Mouse (Mus musculus) brown adipose tissue, adult 24 weeks (tissue): ENCODE results near the gene Pex6. TPM values are rescaled to one million over a fixed set of nuclear protein-coding genes. Genes with fewer than 3 reads are reported as not detected.
A peak's percentile ranks its signal among the peaks of the same experiment; 100 is the strongest.

ENCODE experiments used
- H3K27ac ChIP-seq: fragments of 200-500 bp; replicated peaks from 2 replicates; pipeline ENCODE4 v1.5.1; 2012; ENCODE audit warnings: low read depth, mild to moderate bottlenecking, low read length
- H3K4me1 ChIP-seq: fragments of 200-500 bp; 2 replicates; pipeline ENCODE4 v1.6.1; 2012; ENCODE audit warnings: low read length, mixed read lengths; ENCODE audit not compliant: control insufficient read depth, insufficient read depth, insufficient read length
- H3K4me3 ChIP-seq: fragments of 200-500 bp; 2 replicates; pipeline ENCODE4 v1.5.1; 2012; ENCODE audit warnings: low read depth, mild to moderate bottlenecking, low read length, moderate library complexity; ENCODE audit not compliant: insufficient read depth
- polyA plus RNA-seq: library from polyadenylated mRNA; stranded (reverse); fragments of >200 nt; gene quantifications from 2 replicates; pipeline ENCODE4 v1.2.4, GENCODE M21; 2012; ENCODE audit not compliant: missing spikeins, insufficient read depth, insufficient read length

Gene Pex6
- polyA plus RNA-seq: 42.3 and 56.0 TPM in 2 replicates

GRCm38 (mm10) chr17:46710959-46711597 lies at the start of gene Pex6:
Gene Pex6, plus strand, starts transcription at chr17:46711463.
- Histone ChIP-seq H3K27ac (peak within 1 kb of the TSS; percentile 89), H3K4me1 (no peaks in the 10 kb centered on the region; the same call in 1 of the 2 replicates), H3K4me3 (peak within 1 kb of the TSS; percentile 94)

DNA sequence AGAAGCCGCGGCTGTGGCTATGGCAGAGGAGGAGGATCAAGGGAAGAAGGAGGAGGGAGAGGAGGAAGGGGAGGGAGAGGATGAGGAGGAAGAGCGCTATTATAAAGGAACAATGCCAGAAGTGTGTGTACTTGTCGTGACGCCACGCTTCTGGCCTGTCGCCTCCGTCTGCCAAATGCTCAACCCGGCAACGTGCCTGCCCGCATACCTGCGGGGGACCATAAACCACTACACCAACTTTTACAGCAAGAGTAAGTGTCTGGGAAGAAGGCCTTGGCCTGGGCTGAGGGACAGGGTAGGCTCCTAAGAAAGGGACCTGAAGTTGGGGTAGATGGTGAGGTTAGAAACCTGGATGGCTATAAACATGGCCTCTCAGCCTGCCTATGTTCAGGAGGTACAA lies 49.3 kb upstream of the Pex6 start:
- Histone ChIP-seq H3K4me1 (no peaks in the 10 kb centered on the region), H3K27ac (no peak overlapping the region), H3K4me3 (no peak overlapping the region)

GRCm38 (mm10) chr17:46662730-46663129 lies 48.5 kb upstream of the Pex6 start:
- Histone ChIP-seq H3K27ac (no peak overlapping the region), H3K4me1 (no peaks in the 10 kb centered on the region; the same call in 1 of the 2 replicates), H3K4me3 (no peak overlapping the region)

- Histone ChIP-seq H3K27ac (peak overlapping the region; percentile 27; the same call in 1 of the 2 replicates), H3K4me1 (no peaks in the 10 kb centered on the region; the same call in 1 of the 2 replicates), H3K4me3 (no peak overlapping the region)
These were observed 43.6 kb upstream of the Pex6 start for GRCm38 (mm10) chr17:46667712-46668111.

- no peak overlapping the region for H3K27ac ChIP-seq
- H3K4me1 ChIP-seq: no peaks in the 10 kb centered on the region; the same call in 1 of the 2 replicates
- no peak overlapping the region for H3K4me3 ChIP-seq
These were observed 41.4 kb upstream of the Pex6 start for GRCm38 (mm10) chr17:46669911-46670310.

- Histone ChIP-seq H3K4me1 (no peaks in the 10 kb centered on the region), H3K27ac (peak within 1 kb of the TSS; percentile 50), H3K4me3 (peak within 1 kb of the TSS; percentile 84)
These were observed 37.3 kb upstream of the Pex6 start, which contains the start of gene Rrp36 for GRCm38 (mm10) chr17:46673850-46674529. Gene Rrp36, minus strand, starts transcription at chr17:46674352.

DNA sequence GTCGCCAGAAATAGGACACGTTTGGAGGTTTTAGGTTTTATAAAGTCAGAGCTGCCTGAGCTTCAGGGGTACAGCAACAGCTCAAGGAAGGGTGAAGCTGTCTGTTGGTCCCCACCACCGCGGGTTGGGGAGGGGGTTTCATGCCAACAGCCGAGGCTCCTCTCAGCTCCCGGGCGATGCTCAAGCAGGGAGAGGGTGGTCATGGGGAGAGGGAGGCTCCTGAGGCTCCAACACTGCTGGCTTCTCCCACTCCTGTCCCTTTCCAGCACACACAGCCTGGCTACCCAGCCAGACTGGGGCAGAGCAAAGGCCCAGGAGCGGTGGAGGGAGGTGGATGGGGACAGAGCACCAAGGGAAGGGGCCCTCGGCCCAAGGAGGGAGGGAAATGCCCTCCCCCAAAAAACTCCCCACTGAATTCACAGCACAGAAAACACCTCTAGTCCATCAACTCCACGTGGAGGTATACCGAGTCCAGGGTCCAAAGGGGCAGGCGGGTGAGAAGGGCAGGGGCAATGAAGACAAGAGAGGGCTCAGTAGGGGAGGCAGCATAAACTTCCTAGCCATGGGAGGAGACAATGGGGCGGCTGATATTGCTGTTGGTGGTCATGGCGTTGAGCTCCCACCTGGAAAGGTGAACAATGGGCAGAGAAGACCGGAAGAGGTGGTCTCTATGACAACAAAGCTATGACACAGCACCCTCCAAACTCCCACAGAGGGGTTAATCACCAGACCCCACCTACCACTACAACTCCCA lies 36.6 kb upstream of the Pex6 start:
- peak overlapping the region; percentile 40 for H3K4me3 ChIP-seq
- no peaks in the 10 kb centered on the region for H3K4me1 ChIP-seq
- no peak overlapping the region for H3K27ac ChIP-seq

- H3K4me3 ChIP-seq: peak within 1 kb of the TSS; percentile 81
- no peak within 1 kb of the TSS for H3K27ac ChIP-seq
- peaks cover 4% of the 10 kb centered on the region; the same call in 1 of the 2 replicates for H3K4me1 ChIP-seq
These were observed 32.8 kb upstream of the Pex6 start, which contains the start of gene Mea1 for GRCm38 (mm10) chr17:46678416-46678815. Gene Mea1, plus strand, starts transcription at chr17:46678793.

DNA sequence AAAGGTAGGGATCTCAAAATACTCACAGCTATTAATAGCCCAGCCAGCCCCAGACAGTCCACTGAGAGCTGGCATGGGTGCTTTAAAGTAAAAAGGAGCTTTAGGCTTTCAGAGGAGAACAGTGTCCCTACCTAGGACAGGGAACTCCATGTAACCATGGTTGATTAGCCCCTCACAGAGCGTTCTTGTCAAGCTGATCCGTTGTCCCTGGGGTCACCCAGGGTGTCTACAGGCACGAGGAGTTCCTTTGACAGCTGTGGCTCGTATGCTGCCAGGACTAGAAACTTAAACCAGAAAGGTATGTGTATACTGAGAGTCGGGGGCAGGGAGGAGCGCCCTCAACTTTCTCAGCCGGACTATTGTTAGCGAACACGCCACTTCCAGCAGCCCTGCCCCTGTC lies 32.4 kb upstream of the Pex6 start:
- H3K4me1 ChIP-seq: peaks cover 4% of the 10 kb centered on the region; the same call in 1 of the 2 replicates
- no peak overlapping the region for H3K27ac ChIP-seq
- H3K4me3 ChIP-seq: peak overlapping the region; percentile 81; the same call in 1 of the 2 replicates

GRCm38 (mm10) chr17:46679843-46680759 lies 31.2 kb upstream of the Pex6 start:
- Histone ChIP-seq H3K27ac (peak overlapping the region; percentile 54; the same call in 1 of the 2 replicates), H3K4me3 (peak overlapping the region; percentile 81)

GRCm38 (mm10) chr17:46680760-46681373 lies 30.4 kb upstream of the Pex6 start, which contains the start of gene Klhdc3:
Gene Klhdc3, minus strand, starts transcription at chr17:46680914.
- peak within 1 kb of the TSS; percentile 81 for H3K4me3 ChIP-seq
- H3K4me1 ChIP-seq: peaks cover 4% of the 10 kb centered on the region; the same call in 1 of the 2 replicates
- peak within 1 kb of the TSS; percentile 54 for H3K27ac ChIP-seq

More at GRCm38 (mm10) chr17:46679843-46680759, 31.2 kb upstream of the Pex6 start:
- H3K4me1 ChIP-seq: peaks cover 4% of the 10 kb centered on the region; the same call in 1 of the 2 replicates

DNA sequence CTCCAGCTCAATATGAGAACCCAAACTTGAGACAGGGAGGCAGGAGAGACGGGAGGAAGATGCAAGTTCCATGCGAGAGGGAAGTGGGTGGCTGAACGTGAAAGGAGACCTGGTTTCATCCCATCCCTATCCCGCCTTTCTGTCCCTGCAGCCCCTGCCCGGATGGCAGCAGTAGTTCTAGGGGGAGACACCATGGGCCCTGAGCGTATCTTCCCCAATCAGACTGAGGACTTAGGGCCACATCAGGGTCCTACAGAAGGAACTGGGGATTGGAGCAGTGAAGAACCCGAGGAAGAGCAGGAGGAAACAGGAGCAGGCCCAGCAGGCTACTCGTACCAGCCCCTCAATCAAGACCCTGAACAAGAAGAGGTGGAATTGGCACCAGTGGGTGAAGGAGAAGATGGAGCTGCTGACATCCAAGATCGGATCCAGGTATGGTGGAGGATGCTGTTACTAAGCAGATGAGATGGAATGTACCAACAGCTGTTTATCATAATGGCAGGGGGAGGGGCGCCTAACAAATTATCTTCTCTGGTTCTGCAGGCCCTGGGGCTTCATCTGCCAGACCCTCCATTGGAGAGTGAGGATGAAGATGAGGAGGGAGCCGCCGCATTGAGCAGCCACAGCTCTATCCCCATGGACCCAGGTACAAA lies 29.7 kb upstream of the Pex6 start:
- peaks cover 4% of the 10 kb centered on the region; the same call in 1 of the 2 replicates for H3K4me1 ChIP-seq
- H3K4me3 ChIP-seq: peak overlapping the region; percentile 68
- H3K27ac ChIP-seq: peak overlapping the region; percentile 51

- H3K27ac ChIP-seq: no peak overlapping the region
- no peak overlapping the region for H3K4me3 ChIP-seq
- H3K4me1 ChIP-seq: peaks cover 4% of the 10 kb centered on the region; the same call in 1 of the 2 replicates
These were observed 28.4 kb upstream of the Pex6 start for GRCm38 (mm10) chr17:46682654-46683389.
